Mouse (Mus musculus) heart, postnatal 4 days (tissue): ENCODE results near the gene Trim33. TPM values are rescaled to one million over a fixed set of nuclear protein-coding genes. Genes with fewer than 3 reads are reported as not detected.

ENCODE experiments used
- DNase-seq: peaks from one replicate; pipeline ENCODE4 v3.0.0; 2021
- total RNA-seq, 2 experiments: library from RNA; stranded (reverse); gene quantifications; 2 replicates each; pipeline ENCODE4 v1.2.3; 2021

Gene Trim33
- total RNA-seq, 2 experiments from 2014 or later: 24.3 to 25.1 TPM

- DNase-seq: no peak
These were observed 85.3 kb downstream of the Trim33 start for GRCm38 (mm10) chr3:103364182-103364945.

- no peak for DNase-seq
These were observed 88.3 kb downstream of the Trim33 start for GRCm38 (mm10) chr3:103367176-103367970.

DNA sequence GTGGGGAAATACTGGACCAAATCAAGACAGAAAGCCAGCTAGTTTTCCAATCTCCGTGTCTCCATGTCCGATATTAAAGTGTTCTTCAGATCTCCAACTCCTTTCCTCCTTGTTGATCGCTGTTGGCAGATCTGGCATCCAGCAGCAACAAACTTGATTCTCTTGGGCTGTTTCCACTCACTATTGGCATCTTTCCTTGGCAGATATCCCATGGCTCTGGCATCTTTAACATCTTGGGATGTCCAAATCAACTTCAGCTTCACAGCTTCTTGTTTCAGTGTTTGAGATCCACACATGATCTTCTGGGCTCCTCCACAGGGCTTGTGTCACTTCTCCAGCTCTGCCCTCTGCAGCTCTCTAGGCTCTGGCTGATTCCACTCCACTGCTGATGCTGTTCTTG is 89.6 kb downstream of the Trim33 start:
- no peak for DNase-seq

- DNase-seq: peak; percentile 57
These were observed 94.9 kb downstream of the Trim33 start for GRCm38 (mm10) chr3:103374028-103374427.

DNA sequence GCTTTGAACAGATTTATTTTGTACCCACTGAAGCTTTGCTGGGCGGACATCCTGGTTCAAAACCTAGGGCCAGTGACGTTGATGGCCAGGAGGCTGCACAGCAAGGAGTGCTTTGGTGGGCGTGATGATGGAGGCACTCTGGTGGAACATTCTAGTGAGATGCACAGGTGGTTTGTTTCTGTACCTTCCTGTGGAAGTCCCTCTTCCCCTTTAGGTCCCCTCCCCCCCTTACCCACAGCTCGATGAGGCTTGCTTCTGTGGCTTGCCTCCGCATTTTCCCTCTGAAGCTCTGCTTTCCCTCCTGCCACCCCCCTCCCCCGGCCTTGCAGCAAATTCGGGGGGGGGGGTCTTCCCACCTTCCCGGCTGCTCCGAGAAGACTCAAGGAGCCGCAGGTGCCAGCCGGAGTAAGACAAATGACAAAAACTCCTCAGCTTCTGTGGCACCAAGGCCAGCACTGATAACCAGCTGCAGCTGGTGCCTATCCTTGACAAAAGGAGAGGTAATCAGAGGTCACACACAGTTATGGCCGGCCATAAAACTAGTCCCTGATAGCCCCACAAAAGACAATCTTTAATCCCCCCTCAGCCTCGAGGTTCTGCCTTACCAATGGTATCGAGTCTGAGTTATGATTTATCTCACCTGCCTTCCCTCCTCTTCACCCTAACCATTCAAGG is 96.2 kb downstream of the Trim33 start:
- DNase-seq: no peak

- DNase-seq: no peak
These were observed 98.9 kb downstream of the Trim33 start for GRCm38 (mm10) chr3:103378018-103378417.

- DNase-seq: no peak
These were observed 100.3 kb downstream of the Trim33 start for GRCm38 (mm10) chr3:103379371-103379770.

DNA sequence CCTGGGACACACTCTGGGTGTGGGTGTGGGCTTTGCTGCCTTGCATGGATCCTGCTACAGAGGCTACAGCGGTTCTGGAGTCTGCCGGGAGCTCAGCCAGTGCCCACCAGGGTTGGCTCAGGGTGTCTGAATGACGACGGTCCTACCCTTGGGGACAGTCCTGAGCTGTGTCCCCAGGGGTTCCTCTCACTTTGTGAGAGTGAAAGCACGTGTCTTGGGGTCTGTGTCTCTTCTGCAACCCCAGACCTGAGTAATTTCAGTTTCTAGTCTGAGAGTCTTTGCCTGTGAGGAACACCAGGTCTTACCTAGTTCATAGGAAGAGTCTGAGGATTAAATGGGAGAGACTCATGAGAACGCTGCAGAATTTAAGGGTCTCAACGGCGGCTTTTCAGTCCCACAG is 101.7 kb downstream of the Trim33 start:
- DNase-seq: no peak

GRCm38 (mm10) chr3:103381441-103381840 is 102.3 kb downstream of the Trim33 start:
- no peak for DNase-seq

- DNase-seq: peak; percentile 96
These were observed 103.9 kb downstream of the Trim33 start for GRCm38 (mm10) chr3:103382872-103383567.

DNA sequence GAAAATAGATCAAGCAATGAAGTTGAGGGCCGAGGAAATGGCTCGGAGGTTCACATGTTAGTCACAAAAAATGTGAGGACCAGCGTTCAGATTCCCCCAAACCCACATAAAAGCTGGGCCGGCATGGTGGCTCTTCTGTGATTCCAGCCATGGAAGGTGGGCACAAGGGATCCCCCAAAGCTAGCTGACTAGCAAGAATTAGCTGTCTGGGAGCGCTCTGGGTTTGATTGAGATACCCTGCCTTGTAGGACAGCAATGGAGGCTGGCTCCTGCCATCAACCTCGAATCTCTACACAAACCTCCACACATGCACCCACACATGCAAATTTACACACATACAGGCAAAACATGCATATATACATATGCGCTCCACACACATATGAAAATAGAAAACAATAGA is 105.4 kb downstream of the Trim33 start:
- DNase-seq: no peak

DNA sequence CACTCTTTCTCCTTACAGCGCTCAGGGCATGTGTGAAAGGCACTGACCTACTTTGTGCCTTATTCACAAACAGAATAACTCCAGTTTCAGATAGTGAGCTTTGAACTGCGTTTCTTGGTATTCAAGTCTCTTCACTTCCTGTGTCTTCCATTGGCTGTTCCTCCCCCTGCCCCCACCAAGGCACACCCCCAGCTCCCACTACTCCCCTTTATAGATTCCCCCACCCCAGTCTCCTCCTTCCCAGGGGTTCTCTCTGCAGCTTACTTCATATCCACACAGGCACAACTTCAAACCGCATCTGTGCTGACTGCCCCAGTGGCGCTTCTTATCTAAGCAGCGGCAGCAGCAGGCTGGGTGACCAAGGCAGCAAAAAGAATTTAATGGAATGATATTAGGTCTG is 105.9 kb downstream of the Trim33 start:
- DNase-seq: no peak

DNA sequence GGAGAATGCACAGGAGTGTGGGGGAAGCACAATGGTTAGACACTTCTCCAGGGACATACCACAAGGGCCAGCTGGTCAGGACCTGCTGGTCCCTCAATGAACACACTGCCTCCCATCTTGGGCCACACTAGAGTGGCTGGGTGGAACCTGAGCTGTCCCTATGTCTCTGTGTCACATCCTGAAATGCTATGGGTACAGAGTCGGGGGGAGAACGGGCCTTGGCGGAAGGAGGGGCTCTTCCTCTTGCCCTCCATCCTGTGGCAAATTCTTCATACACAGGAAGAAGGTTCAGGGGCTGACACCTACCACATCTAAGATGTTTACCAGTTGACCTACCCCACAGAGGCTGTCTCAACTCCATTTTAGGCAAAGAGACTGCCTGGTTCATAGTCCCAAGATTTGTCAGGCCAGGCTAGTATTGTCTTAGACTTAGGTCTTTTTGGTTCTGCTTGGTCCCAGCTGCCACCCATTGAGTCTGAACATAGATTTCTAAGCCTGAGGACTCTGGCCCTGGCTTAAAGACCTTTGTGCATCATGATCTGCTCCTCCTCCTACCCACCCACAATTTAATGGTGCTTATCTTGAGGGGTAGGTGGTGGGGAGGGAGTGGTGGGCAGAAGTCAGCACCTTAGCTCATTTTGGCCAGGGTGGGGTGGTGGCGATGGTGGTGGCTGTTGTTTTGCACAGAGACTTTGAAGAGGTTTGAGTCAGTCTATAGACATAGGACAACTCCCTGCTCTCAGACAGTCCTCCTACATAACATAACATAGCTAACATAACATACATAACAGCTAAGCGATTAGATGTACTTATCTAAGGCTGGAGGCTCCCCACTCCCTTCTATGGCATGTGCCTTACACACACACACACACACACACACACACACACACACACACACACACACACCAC is 106.5 kb downstream of the Trim33 start:
- no peak for DNase-seq

- DNase-seq: no peak
These were observed 107.4 kb downstream of the Trim33 start for GRCm38 (mm10) chr3:103386292-103387031.

GRCm38 (mm10) chr3:103392613-103393258 is 113.6 kb downstream of the Trim33 start:
- DNase-seq: peak; percentile 44

DNA sequence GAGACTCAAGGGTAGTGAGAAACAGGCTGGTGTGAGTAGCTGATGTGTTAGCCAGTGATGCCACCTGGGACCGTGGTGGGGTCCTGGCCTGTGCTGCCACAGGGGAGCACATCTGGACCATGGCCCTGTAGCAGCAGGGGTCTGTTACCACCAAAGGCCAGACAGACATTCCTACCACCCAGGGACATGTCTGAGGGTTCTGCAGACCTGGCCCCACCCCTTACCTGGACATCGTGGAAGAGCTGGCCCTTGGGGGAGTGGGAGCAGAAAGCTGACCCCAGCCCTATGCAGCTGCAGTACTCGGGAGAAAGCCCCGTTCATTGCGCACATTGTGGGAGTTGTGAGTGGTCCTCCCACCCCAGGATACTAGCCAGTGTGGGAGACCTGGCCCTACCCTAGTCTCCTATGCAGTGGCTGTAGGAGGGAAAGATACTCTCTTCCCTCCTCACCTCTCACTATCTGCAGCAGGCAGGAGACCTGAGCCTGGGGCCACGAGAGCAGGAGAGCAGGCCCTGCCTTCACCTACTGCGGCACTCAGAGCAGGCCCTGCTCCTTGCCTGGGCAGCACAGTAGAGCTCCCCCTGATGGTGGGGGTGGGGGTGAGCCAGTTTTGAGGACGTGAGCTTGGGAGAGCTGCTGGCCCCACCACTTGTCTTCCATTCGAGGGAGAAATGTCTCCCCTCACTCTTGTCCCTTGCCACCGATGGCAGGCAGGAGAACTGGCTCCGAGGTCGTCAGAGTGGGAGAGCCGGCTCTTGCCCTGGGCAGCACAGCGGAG is 114.4 kb downstream of the Trim33 start:
- DNase-seq: no peak

DNA sequence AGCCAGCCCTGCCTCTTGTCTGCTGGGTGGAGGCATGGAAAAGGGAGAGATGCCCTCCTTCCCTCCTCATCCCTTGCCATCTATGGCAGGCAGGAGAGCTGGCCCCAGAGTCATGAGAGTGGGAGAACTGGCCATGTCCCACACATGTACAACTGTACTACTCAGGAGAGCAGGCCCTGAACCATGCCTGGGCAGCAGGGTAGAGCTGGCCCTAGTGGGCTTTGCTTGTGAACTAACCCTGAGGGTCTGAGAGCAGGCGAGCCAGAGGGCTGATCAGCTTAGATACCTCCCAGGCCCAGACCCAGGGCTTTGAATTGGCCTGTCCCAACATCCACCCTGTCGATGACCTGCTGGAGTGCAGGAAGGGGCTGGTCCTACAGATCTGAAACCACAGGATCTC is 115.0 kb downstream of the Trim33 start:
- no peak for DNase-seq

- no peak for DNase-seq
These were observed 118.4 kb downstream of the Trim33 start for GRCm38 (mm10) chr3:103397523-103397922.

DNA sequence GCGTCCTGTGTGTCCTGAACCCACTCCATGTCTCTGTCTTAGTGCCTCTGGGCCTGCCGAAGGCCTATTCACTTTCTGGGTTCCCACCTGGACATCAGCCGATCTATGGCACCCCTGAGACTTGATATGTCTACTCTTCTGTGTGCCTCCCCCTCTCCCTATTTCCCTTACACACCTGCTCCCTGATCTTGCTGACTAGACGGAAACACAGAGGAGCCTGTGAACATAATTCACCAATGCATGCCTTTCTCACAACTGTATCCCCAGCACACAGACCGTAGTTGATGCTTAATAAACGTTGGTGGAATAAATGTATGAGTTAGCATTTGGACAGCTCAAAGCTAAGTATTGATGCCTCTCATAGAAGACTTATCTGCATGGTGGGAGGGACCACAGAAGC is 121.7 kb downstream of the Trim33 start:
- no peak for DNase-seq
